Mouse (Mus musculus): ENCODE results near the gene Vmn1r60.
"Not testable (repeated sequence)": the region's sequence is repeated elsewhere in the genome, so short reads cannot be mapped to it uniquely, and the experiment has no call there.

The Vmn1r60 gene

DNA sequence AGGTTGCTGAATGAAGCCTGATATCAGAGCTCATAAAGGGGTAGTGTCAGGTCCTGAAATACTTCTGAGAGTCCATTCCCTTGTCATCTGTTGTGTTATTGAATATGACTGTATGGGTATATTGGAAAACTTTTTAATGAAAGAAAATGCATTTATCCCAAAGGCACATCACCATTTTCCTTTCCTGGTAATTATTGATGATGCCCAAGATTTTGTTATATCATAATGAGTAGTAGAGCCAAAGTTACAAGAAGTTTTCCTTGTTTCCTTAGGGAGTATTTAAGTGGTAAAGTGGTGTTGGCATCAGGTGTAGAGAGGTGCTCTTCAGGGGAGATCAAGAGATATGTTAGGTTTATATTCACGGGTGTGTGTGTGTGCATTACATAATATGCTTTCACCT lies at the start of gene Vmn1r60:
Gene Vmn1r60 (minus strand): TSS at position 101 of the 400 bp plus-strand sequence.
- not testable (repeated sequence) for DNase-seq (ENCODE audit: low spot score)

DNA sequence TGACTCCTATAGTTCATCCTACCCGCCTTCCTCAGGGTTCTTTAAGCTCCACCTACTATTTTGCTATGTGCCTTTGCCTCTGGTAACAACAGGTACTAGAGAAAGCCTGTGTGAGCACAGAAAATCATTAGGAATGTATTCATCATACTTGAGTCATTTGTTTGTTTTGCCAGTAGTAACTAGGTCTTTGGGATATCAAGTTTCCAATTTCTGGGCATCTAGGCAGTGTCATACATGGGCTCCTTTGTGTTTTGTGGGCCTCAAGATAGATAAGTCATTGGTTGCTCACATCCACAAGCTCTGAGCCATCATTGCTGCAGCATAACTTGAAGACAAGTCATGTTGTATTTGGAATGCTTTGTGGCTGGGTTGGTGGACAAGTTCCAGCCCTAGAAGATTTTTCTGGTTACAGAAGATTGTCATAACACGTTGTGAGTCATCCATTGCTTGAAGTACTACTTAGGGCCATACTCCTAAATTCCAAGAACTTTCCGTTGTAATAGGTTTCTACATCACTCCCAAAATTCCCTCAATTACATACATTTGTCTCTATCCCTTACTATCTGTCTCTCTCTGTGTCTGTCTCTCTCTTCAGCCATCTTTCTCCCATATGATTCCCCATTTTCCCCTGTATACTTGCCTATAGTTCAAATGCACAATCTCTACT lies 6.2 kb downstream of the Vmn1r60 start:
- not testable (repeated sequence) for DNase-seq (ENCODE audit: low spot score)

DNA sequence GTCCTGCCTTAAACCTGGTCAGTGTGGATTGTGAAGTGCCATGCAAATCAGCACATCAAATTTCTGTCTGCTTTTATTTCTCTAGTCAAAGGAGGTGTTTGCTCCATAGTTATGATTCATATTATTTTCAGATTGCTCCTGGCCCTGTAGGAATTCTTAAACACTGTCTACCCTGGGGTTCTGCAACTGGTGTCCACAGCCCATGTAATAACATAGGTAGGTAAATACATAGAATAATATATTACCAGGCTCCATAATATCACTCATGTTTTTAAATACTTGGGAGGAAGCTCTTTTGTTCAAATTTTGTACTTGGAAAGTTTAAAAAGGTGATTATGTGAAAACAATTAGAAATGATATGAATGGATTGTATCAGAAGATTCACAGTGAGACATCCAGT lies 53.3 kb downstream of the Vmn1r60 start, which contains the start of gene Vmn2r28:
Gene Vmn2r28 (minus strand): TSS at position 101 of the 400 bp plus-strand sequence.
- DNase-seq (ENCODE audit: low spot score): not testable (repeated sequence)
